Mouse (Mus musculus): ENCODE measurements around the gene Zcchc18. TPM values are rescaled to one million over a fixed set of nuclear protein-coding genes. Genes with fewer than 3 reads are reported as not detected.
A peak's percentile ranks its signal among the peaks of the same experiment; 100 is the strongest.

Gene Zcchc18
- polyA plus RNA-seq, 1 experiment: 2.1 TPM

DNA sequence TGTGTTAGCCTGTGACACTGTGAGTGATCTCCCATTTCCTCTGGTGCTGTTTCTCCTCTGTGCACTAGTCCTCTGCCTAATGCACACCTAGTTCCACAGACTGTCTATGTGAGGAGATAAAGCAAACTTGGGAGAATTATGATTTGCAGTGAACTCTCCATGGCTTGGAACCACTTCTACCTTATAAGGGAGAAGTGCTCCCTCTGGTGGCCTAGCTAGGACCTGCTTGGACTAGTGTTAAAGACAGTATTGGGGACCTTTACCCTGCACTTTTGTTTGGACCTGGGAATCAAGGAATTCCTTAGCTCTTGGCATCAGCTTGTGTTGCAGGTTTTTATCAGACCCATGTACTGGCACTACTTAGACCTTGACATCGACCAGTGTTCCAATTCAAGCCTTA, 26.4 kb downstream of the Zcchc18 start:
- Histone ChIP-seq H3K27ac (ENCODE audit: control insufficient read depth, insufficient read depth, low read depth, low read length) (no peak overlapping the region), H3K4me1 (ENCODE audit: control insufficient read depth, insufficient read depth, low read length) (no peaks in the 10 kb centered on the region; the same call in none of the 2 replicates), H3K4me3 (ENCODE audit: control insufficient read depth, low read depth, low read length) (no peak overlapping the region), H3K36me3 (ENCODE audit: control insufficient read depth, insufficient read depth, low read length) (no peaks in the 10 kb centered on the region), H3K27me3 (ENCODE audit: control insufficient read depth, insufficient read depth, low read length) (no peaks in the 10 kb centered on the region)
- TF ChIP-seq CTCF (IDR thresholded peaks at IDR 0.05; ENCODE audit: control insufficient read depth, insufficient read depth, insufficient replicate concordance, low read depth, low read length): no peak
- no peak for TF ChIP-seq POLR2A (IDR thresholded peaks at IDR 0.05; ENCODE audit: control insufficient read depth, low read depth, low read length)

DNA sequence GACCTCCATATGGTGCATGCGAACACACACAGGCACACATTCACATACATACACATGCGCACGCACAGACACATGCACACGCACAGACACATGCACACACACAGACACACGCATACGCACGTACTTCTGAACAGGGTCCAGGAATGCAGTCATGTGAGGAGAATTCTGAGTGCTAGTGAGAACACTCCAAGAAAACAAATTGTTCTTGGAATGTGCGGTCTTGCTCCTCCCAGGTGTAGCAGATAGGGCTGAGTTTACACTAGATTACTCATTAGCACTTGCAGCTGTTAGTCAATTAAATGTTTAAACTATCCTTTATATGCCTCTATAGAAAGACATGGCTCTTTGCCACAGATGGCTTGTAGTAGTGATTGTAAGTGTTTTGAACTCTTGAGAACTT, 38.0 kb downstream of the Zcchc18 start:
- H3K27me3 ChIP-seq (ENCODE audit: control insufficient read depth, insufficient read depth, low read length): no peaks in the 10 kb centered on the region
- TF ChIP-seq POLR2A (IDR thresholded peaks at IDR 0.05; ENCODE audit: control insufficient read depth, low read depth, low read length) (no peak), CTCF (IDR thresholded peaks at IDR 0.05; ENCODE audit: control insufficient read depth, insufficient read depth, insufficient replicate concordance, low read depth, low read length) (no peak)
- H3K36me3 ChIP-seq (ENCODE audit: control insufficient read depth, insufficient read depth, low read length): no peaks in the 10 kb centered on the region
- no peak overlapping the region for H3K4me3 ChIP-seq (ENCODE audit: control insufficient read depth, low read depth, low read length)
- H3K4me1 ChIP-seq (ENCODE audit: control insufficient read depth, insufficient read depth, low read length): no peaks in the 10 kb centered on the region
- no peak overlapping the region for H3K27ac ChIP-seq (ENCODE audit: control insufficient read depth, insufficient read depth, low read depth, low read length)

- no peak overlapping the region for H3K4me3 ChIP-seq (ENCODE audit: control insufficient read depth, low read depth, low read length)
- no peaks in the 10 kb centered on the region for H3K27me3 ChIP-seq (ENCODE audit: control insufficient read depth, insufficient read depth, low read length)
- no peak overlapping the region for H3K27ac ChIP-seq (ENCODE audit: control insufficient read depth, insufficient read depth, low read depth, low read length)
- H3K36me3 ChIP-seq (ENCODE audit: control insufficient read depth, insufficient read depth, low read length): no peaks in the 10 kb centered on the region
- no peaks in the 10 kb centered on the region for H3K4me1 ChIP-seq (ENCODE audit: control insufficient read depth, insufficient read depth, low read length)
- TF ChIP-seq CTCF (IDR thresholded peaks at IDR 0.05; ENCODE audit: control insufficient read depth, insufficient read depth, insufficient replicate concordance, low read depth, low read length): no peak
- no peak for TF ChIP-seq POLR2A (IDR thresholded peaks at IDR 0.05; ENCODE audit: control insufficient read depth, low read depth, low read length)
Observed at GRCm38 (mm10) chrX:137031726-137032125, 38.8 kb downstream of the Zcchc18 start.

DNA sequence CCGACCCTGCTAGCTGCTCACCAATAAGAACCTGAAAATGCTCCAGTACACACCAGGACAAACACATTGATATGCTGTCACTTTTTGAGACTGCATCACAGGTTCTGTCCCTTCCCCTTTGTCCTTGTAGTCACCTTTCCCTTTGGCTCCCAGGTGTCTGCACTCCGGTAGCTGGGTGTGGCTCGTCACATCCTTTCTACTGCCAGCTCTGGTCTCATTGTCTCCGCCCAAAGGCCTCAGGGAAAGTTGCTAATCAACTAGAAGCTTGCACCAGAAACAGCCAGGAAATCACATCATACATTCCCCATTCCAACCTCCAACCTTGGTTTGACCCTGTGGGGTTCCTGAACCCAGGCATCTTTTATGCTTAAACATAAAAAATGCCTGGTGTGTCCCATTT, 41.4 kb downstream of the Zcchc18 start:
- no peak overlapping the region for H3K4me3 ChIP-seq (ENCODE audit: control insufficient read depth, low read depth, low read length)

DNA sequence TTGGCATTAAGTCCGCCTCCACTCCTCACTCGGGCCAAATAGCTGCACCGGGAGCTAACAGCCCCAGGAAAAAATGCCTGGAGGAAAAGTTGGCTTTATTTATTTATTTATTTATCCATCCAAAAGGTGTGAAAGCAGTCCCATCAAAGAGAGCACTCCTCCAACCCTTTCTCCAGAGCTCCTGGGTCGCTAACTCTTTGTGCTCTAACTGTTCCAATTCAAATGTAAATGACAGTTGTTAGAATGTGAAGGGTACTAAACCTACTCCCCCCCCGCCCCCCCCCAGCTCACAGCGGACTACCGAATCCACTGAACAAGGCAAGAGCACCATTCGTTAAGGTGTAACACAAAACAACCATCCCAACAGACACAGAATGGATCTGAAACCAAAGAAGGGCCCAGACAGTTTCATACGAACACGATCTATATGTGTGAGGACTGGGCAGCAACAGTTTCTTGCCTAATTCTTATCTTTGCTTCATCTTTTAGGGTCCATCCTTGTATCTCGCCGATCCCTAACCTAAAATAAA, 44.6 kb downstream of the Zcchc18 start:
- TF ChIP-seq POLR2A (IDR thresholded peaks at IDR 0.05; ENCODE audit: control insufficient read depth, low read depth, low read length) (no peak), CTCF (IDR thresholded peaks at IDR 0.05; ENCODE audit: control insufficient read depth, insufficient read depth, insufficient replicate concordance, low read depth, low read length) (no peak)
- H3K27me3 ChIP-seq (ENCODE audit: control insufficient read depth, insufficient read depth, low read length): no peaks in the 10 kb centered on the region
- no peaks in the 10 kb centered on the region; the same call in 1 of the 2 replicates for H3K4me1 ChIP-seq (ENCODE audit: control insufficient read depth, insufficient read depth, low read length)
- H3K4me3 ChIP-seq (ENCODE audit: control insufficient read depth, low read depth, low read length): peak overlapping the region; percentile 96
- H3K27ac ChIP-seq (ENCODE audit: control insufficient read depth, insufficient read depth, low read depth, low read length): peak overlapping the region; percentile 99
- H3K36me3 ChIP-seq (ENCODE audit: control insufficient read depth, insufficient read depth, low read length): no peaks in the 10 kb centered on the region

More for the DNA sequence above, 41.4 kb downstream of the Zcchc18 start:
- TF ChIP-seq CTCF (IDR thresholded peaks at IDR 0.05; ENCODE audit: control insufficient read depth, insufficient read depth, insufficient replicate concordance, low read depth, low read length): no peak
- no peak for TF ChIP-seq POLR2A (IDR thresholded peaks at IDR 0.05; ENCODE audit: control insufficient read depth, low read depth, low read length)
- H3K36me3 ChIP-seq (ENCODE audit: control insufficient read depth, insufficient read depth, low read length): no peaks in the 10 kb centered on the region
- no peaks in the 10 kb centered on the region; the same call in 1 of the 2 replicates for H3K4me1 ChIP-seq (ENCODE audit: control insufficient read depth, insufficient read depth, low read length)
- H3K27me3 ChIP-seq (ENCODE audit: control insufficient read depth, insufficient read depth, low read length): no peaks in the 10 kb centered on the region
- no peak overlapping the region for H3K27ac ChIP-seq (ENCODE audit: control insufficient read depth, insufficient read depth, low read depth, low read length)

DNA sequence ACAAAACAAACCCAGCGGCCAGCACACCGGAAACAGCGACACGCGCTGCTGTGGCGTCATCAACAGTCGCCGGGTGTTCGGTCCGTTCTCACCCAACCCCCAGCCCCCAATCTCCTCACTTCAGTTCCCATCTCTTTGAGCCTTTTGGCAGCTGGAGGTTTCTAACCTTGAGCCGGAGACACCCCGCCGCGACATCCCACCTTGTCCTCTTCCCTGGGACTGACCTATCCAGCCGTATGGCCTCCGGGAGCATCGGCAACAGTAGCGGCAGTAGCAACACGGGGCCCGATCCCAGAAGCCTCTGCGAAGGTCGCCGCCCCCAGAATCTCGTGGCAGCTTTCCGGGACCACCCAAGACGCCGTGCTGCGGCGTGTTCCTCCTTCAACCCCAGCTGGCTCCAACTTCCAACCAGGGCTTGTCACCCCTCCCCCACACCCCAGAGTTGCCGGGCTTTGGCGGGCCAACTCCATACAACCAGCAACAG, 45.1 kb downstream of the Zcchc18 start, which contains the start of gene Slc25a53:
Slc25a53 (minus strand) TSS at position 303 of the 484 bp plus-strand sequence.
- H3K36me3 ChIP-seq (ENCODE audit: control insufficient read depth, insufficient read depth, low read length): no peaks in the 10 kb centered on the region
- H3K27me3 ChIP-seq (ENCODE audit: control insufficient read depth, insufficient read depth, low read length): no peaks in the 10 kb centered on the region
- no peaks in the 10 kb centered on the region; the same call in 1 of the 2 replicates for H3K4me1 ChIP-seq (ENCODE audit: control insufficient read depth, insufficient read depth, low read length)
- peak within 1 kb of the TSS; percentile 96 for H3K4me3 ChIP-seq (ENCODE audit: control insufficient read depth, low read depth, low read length)
- TF ChIP-seq CTCF (IDR thresholded peaks at IDR 0.05; ENCODE audit: control insufficient read depth, insufficient read depth, insufficient replicate concordance, low read depth, low read length) (no peak), POLR2A (IDR thresholded peaks at IDR 0.05; ENCODE audit: control insufficient read depth, low read depth, low read length) (peak; percentile 41; the same call in 1 of the 2 replicates)
- H3K27ac ChIP-seq (ENCODE audit: control insufficient read depth, insufficient read depth, low read depth, low read length): peak within 1 kb of the TSS; percentile 99

DNA sequence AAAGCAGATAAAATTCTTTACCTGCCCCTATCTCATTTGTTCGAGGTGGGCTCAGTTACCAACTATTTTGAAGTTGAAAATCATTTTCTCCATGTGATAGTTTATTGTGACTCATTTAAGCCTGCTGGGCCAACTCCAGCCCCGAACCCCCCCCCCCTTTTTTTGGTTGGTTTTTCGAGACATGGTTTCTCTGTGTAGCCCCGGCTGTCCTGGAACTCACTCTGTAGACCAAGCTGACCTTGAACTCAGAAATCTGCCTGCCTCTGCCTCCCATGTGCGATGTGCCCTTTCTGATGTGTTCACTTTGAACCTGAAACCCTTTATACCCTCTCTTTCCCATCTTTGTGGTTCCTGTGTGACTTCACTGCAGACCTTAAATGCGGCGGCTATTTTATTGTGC, 45.5 kb downstream of the Zcchc18 start:
- H3K27ac ChIP-seq (ENCODE audit: control insufficient read depth, insufficient read depth, low read depth, low read length): peak overlapping the region; percentile 99
- H3K27me3 ChIP-seq (ENCODE audit: control insufficient read depth, insufficient read depth, low read length): no peaks in the 10 kb centered on the region
- TF ChIP-seq CTCF (IDR thresholded peaks at IDR 0.05; ENCODE audit: control insufficient read depth, insufficient read depth, insufficient replicate concordance, low read depth, low read length) (no peak), POLR2A (IDR thresholded peaks at IDR 0.05; ENCODE audit: control insufficient read depth, low read depth, low read length) (no peak)
- H3K4me1 ChIP-seq (ENCODE audit: control insufficient read depth, insufficient read depth, low read length): no peaks in the 10 kb centered on the region; the same call in 1 of the 2 replicates
- peak overlapping the region; percentile 96 for H3K4me3 ChIP-seq (ENCODE audit: control insufficient read depth, low read depth, low read length)
- no peaks in the 10 kb centered on the region for H3K36me3 ChIP-seq (ENCODE audit: control insufficient read depth, insufficient read depth, low read length)

Other genes starting within 250 kb of the Zcchc18 start
- gene Morf4l2, start 249.5 kb upstream of the Zcchc18 start, polyA plus RNA-seq (2012; rRNA removed): 20.4 and 22.6 TPM in 2 replicates
- gene Glra4, start 213.0 kb upstream of the Zcchc18 start, polyA plus RNA-seq (2012; rRNA removed): 0.05 TPM in 1 of 2 replicates, not detected in the other
- gene Plp1, start 170.5 kb upstream of the Zcchc18 start, polyA plus RNA-seq (2012; rRNA removed): 10.6 and 15.6 TPM in 2 replicates
- gene Rab9b, start 124.4 kb upstream of the Zcchc18 start, polyA plus RNA-seq (2012; rRNA removed): 0.23 and 0.43 TPM in 2 replicates
- gene H2bfm, start 65.8 kb upstream of the Zcchc18 start, polyA plus RNA-seq (2012; rRNA removed): 0.72 and 0.91 TPM in 2 replicates
- 15.3 and 21.9 TPM in 2 replicates for gene Tmsb15b2, start 17.7 kb upstream of the Zcchc18 start, polyA plus RNA-seq (2012; rRNA removed)
- 4.9 and 6.7 TPM in 2 replicates for gene Tmsb15l, start 16.3 kb upstream of the Zcchc18 start, polyA plus RNA-seq (2012; rRNA removed)
- 9.9 and 22.9 TPM in 2 replicates for gene Tmsb15b1, start 16.3 kb upstream of the Zcchc18 start, polyA plus RNA-seq (2012; rRNA removed)
- 3.6 and 4.2 TPM in 2 replicates for gene Slc25a53, start 45.1 kb downstream of the Zcchc18 start, polyA plus RNA-seq (2012; rRNA removed)
- 0.20 TPM in 2 replicates for gene Fam199x, start 56.4 kb downstream of the Zcchc18 start, polyA plus RNA-seq (2012; rRNA removed)
- gene Esx1, start 128.9 kb downstream of the Zcchc18 start, polyA plus RNA-seq (2012; rRNA removed): 16.9 and 18.4 TPM in 2 replicates